Mouse (Mus musculus) layer of hippocampus, adult 2 months (tissue): Measurements from ENCODE around the gene Nrde2. TPM values are rescaled to one million over a fixed set of nuclear protein-coding genes. Genes with fewer than 3 reads are reported as not detected.

Experiments used
- DNase-seq, 2 experiments: peaks; one replicate each; pipeline ENCODE4 v3.0.0; 2022; ENCODE audit warnings: low spot score in 2 of 2
- H3K27ac ChIP-seq: fragments of 200-600 bp; 2 replicates; pipeline ENCODE4 v1.8.1; 2022
- H3K4me3 ChIP-seq: fragments of 200-600 bp; 2 replicates; pipeline ENCODE4 v1.8.1; 2022; ENCODE audit warnings: mild to moderate bottlenecking
- CTCF ChIP-seq: fragments of 200-600 bp; conservative IDR thresholded peaks from 2 replicates; pipeline ENCODE4 v1.8.1; 2022; ENCODE audit warnings: antibody characterized with exemption, mild to moderate bottlenecking, moderate library complexity
- total RNA-seq, 2 experiments: library from RNA; stranded (reverse); gene quantifications; 2 replicates each; pipeline ENCODE4 v1.2.3; 2021

The Nrde2 gene
- total RNA-seq, 2 experiments from 2014 or later: 23.8 to 24.3 TPM

DNA sequence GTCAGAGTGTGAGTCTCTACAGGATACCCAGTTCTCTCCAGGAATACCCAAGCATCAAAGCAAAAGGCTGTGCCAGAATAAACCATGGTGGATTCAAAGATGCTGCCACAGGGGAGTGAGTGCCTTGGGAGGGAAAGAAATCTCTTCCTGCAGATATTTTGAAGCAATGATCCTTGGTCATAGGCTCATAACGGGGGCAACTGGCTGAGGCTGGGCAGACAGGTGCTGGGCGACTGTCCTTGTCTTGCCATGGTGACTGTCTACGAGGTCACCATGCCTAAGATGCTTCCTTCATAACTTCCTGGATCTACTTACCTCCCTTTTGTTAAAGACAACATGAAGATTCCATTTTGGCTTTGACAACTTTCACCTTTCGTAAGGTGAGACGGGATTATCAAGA is 54.9 kb downstream of the Nrde2 start:
- no peak for TF ChIP-seq CTCF

GRCm38 (mm10) chr12:100101651-100102050 is 57.8 kb downstream of the Nrde2 start:
- Histone ChIP-seq H3K27ac (no peak overlapping the region), H3K4me3 (no peak overlapping the region)
- DNase-seq: no peak
- no peak for TF ChIP-seq CTCF

More for the DNA sequence above, 54.9 kb downstream of the Nrde2 start:
- DNase-seq: no peak
- Histone ChIP-seq H3K4me3 (no peak overlapping the region), H3K27ac (no peak overlapping the region)

DNA sequence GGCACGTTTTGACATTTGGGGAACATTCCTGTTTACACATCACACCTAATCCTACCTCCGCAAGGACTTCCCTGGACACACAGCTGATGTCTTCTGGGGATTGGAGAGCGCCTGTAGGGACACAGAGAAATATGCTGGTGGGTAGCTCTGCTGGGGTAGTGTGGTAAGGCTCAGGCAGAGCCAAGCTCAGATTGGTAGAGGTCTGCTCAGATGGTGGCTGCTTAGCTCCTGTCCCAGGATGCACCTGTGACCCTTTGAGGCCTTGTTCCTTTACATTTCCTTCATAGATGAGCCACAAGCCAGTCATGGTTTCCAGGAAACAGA is 58.8 kb downstream of the Nrde2 start:
- TF ChIP-seq CTCF: no peak

GRCm38 (mm10) chr12:100099971-100100706 is 59.3 kb downstream of the Nrde2 start:
- no peak overlapping the region for H3K4me3 ChIP-seq
- no peak overlapping the region for H3K27ac ChIP-seq
- peak; percentile 42 to 63 for DNase-seq
- no peak for TF ChIP-seq CTCF

More for the DNA sequence above, 58.8 kb downstream of the Nrde2 start:
- no peak overlapping the region for H3K27ac ChIP-seq
- no peak for DNase-seq
- no peak overlapping the region for H3K4me3 ChIP-seq

DNA sequence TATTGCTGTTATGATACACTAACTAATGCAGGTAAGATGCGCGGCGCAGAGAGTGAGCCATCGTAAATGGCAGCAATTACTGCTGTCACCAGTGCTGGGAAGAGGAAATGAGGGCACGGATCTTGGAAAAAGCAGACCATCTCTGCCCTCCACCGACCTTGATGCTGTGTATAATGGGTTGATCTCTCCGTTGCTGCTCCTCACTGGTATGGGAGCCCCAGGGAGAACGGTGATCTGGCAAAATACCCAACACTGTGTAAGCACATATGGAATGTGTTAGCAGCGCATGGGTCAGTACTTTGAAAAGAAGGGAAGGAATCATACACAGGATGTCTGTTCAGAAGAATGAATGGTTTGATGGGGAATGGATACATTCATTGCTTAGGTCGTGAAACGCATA is 66.4 kb downstream of the Nrde2 start:
- TF ChIP-seq CTCF: no peak
- no peak for DNase-seq

GRCm38 (mm10) chr12:100090750-100091149 is 68.7 kb downstream of the Nrde2 start:
- TF ChIP-seq CTCF: no peak
- no peak overlapping the region for H3K4me3 ChIP-seq
- H3K27ac ChIP-seq: no peak overlapping the region
- no peak for DNase-seq

More for the DNA sequence above, 66.4 kb downstream of the Nrde2 start:
- Histone ChIP-seq H3K27ac (no peak overlapping the region), H3K4me3 (no peak overlapping the region)

GRCm38 (mm10) chr12:100089265-100089664 is 70.2 kb downstream of the Nrde2 start:
- Histone ChIP-seq H3K27ac (no peak overlapping the region), H3K4me3 (no peak overlapping the region)
- no peak for TF ChIP-seq CTCF
- DNase-seq: no peak

- Histone ChIP-seq H3K27ac (no peak overlapping the region), H3K4me3 (no peak overlapping the region)
- TF ChIP-seq CTCF: no peak
- no peak for DNase-seq
These were observed 71.4 kb downstream of the Nrde2 start for GRCm38 (mm10) chr12:100088026-100088425.

- Histone ChIP-seq H3K27ac (no peak overlapping the region), H3K4me3 (no peak overlapping the region)
- no peak for DNase-seq
- no peak for TF ChIP-seq CTCF
These were observed 79.7 kb downstream of the Nrde2 start for GRCm38 (mm10) chr12:100079636-100080286.

DNA sequence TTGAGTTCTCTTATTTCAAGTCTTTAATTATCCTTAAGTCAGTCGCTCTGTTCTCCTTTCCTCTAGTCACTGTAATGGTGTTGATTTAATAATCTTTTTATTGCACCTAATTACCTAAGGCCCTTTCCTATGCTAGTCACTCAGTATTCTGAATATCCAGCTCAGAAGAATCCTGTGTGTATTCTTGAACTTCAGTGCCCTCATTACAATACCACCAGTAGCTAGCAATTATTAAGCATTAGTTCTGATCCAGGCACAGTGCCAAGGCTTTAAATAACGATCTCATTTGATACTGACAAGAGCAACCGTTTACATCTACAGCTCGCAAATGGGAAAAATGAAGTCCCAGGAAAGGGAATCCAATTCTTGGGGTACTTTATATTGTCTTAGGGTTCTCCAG is 83.7 kb downstream of the Nrde2 start:
- no peak for DNase-seq
- H3K4me3 ChIP-seq: no peak overlapping the region
- no peak overlapping the region for H3K27ac ChIP-seq
- TF ChIP-seq CTCF: no peak

Other genes with a start within 250 kb of the Nrde2 start
- gene Kcnk13, start 195.2 kb downstream of the Nrde2 start, total RNA-seq: 1 to 10 TPM; 6.2 to 6.9 TPM
- 100 to 1,000 TPM; 185 to 207 TPM for gene Psmc1, start 49.5 kb downstream of the Nrde2 start, total RNA-seq
- gene Calm1, start 39.8 kb upstream of the Nrde2 start, total RNA-seq: 1,000 to 10,000 TPM; 2,009 to 2,049 TPM